Mouse (Mus musculus) frontal cortex, adult 2 months (tissue): ENCODE results near the gene Ccl25. TPM values are rescaled to one million over a fixed set of nuclear protein-coding genes. Genes with fewer than 3 reads are reported as not detected.
A peak's percentile ranks its signal among the peaks of the same experiment; 100 is the strongest.

Experiments
- DNase-seq, 2 experiments: peaks; one replicate each; pipeline ENCODE4 v3.0.0; 2022; ENCODE audit warnings: low spot score in 1 of 2; ENCODE audit errors: extremely low spot score in 1 of 2
- polyA plus RNA-seq: library from polyadenylated mRNA; depleted of rRNA; stranded (reverse); fragments of >200 nt; gene quantifications from 2 replicates; pipeline ENCODE4 v1.2.3, GENCODE M21; 2012; rRNA removed

Gene Ccl25
- polyA plus RNA-seq: 22.4 and 23.6 TPM in 2 replicates

DNA sequence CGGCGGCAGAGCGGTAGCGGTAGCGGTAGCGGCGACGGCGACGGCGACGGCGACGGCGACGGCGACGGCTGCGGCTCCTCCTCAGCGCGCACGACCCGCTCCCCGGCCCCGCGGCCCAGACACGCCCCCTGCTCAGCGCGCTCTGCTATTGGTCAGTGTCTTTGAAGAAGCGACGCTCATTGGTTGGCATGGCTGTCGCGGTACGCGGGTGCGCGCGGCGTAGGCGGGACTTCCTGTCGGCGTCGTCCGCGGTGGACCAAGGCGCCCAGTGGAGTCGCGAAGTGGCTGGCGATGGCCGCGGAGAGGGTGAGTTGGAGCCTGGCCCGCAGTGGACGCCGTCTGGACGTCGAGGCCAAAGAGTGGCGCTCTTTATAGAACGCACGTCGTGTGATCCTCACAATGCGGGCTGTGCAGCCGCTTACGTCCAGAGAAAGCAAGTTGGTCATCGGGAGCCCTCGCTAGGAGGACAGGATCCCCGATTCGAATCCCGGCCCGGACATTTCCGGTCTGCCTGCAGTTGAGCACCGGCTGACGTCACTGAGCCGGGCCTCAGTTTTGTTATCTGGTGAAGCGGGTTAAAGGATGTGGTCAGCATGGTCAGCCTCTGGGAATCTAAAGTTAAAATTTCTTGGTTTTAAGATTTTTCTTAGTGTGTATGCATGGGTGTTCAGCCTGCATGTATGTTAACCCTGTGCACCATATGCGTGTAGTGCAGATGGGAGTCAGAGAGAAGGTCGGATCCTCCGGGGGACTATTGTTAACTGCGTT is at the start of gene Ccl25, which contains the start of gene Elavl1:
TSS of gene Ccl25 (plus strand) at position 228 of the 768 bp plus-strand sequence.
TSS of gene Elavl1 (minus strand) at position 431 of the 768 bp plus-strand sequence.
- DNase-seq: peak; percentile 95 to 98

DNA sequence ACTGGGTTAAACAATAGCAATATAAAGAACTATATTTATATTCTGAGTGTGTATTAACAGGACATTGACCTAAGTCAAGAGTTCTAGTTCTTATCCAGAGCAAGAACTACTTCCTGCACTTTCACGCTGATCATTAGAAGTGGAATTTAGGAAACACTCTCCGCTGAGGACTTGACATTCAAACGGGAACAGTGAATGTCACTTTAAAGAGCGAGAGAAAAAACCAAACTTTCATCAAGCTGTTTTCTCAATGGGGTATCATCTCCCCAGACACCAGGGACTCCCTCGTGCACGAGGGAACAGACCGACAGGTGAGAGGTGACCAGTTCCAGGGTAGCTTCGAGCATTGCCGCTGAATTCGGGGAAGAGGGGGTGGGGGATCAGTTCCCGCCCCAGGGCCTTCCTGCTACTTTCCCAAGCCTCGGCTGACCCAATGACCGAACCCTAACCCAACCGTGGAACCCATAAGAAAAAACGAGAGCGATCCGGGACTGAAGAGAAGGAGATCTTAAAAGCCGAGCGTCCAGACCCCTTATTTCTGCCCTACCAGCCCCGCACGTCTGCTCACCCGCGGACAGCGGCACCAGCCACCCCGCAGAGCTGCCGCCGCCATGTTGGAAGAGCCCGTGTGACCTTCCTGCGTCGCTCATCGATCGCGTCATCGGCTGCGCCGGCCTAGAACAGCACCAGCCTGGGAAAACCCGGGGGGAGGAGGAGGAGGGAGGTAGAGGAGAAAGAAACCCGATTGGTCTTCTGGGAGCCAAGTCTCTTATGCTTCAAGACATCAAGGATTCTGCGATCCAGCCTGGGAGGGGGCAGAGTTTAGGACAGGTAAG is 49.5 kb upstream of the Ccl25 start, which contains the start of gene Timm44:
TSS of gene Timm44 (minus strand) at position 639 of the 836 bp plus-strand sequence.
- peak; percentile 94 to 97 for DNase-seq

DNA sequence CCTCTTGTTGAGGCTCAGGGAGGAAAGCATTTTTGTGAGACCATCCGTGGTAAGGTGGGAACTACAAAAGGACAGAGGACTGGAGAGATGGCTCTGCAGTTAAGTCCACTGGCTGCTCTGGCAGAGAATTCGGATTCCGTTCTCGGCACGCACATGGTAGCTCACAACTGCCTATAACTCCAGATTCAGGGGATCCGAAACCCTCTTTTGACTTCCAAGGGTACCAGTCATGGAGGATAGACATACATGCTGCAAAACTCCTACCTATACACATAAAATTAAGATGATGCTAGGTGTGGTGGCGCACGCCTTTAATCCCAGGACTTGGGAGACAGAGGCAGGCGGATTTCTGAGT is 48.9 kb upstream of the Ccl25 start:
- no peak for DNase-seq

DNA sequence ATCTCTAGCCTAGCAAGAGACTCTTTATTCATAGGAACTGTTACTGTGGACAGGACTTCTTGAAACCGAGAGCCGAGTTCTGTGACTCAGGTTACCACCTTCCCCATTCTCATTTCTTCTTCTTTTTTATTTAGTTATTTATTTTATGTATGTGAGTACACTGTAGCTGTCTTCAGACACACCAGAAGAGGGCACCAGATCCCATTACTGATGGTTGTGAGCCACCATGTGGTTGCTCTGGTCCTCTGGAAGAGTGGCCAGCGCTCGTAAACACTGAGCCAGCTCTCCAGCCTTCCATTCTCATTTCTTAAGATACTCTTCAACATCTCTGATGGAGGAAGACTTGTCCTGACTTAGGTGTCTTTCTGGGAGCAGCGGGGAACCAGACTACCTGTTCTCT is 32.3 kb upstream of the Ccl25 start:
- DNase-seq: no peak

DNA sequence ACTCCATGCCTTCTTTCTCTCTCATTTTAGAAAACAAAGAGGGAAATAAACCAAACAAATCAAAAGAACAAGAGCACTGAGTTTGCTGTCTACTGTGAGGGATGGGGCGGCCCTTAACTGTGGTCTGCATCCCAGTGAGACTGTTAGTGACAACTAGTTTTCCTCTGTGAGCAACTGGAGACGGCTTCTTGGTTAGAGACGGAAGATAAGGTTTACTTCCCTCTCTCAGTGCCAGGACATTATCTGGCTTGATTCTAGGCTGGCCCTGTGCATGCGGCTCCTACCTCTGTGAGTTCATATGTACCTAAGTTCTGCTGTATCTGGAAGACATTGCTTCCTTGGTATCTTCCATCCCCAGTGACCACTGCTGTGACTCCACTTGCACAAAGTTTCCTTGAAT is 27.2 kb upstream of the Ccl25 start:
- DNase-seq: no peak

DNA sequence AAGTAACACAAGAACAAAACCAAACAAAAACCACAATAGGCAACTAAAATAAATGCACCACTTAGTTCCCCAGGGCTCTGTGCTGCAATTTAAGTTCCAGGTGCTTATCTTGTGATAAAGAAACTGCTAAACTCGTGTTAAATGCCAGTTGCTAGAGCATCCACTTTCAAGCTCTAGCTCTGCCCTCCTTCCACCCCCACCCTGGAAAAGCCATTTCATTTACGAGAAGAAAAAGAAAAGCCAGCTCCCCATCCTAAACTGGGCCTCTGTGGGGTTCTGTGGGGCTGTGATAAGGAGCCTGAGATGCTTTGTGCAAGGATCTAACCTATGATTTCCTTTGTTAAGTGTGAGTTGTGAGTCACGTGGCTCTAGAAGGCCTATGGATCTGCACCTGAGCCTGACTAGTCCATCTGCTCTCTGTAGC is 20.9 kb upstream of the Ccl25 start:
- DNase-seq: no peak

DNA sequence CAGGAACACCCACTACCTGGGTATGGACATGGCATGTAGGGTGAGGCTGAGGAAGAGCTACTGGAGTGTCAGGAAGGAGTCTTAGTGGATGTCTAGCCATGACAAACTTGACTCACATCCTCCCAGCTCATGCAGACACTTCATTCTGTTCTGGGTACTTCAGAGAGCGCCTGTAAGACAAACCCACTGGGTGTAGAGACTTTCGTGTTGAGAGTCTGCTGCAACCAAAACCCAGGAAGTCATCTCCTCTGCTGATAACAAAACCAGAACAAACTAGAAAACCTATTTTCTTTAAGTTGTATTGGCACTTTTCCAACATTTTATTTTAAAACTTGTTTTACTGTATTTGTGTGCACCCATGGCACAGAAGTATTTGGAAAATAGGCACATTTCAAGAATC is 19.2 kb upstream of the Ccl25 start:
- DNase-seq: no peak

DNA sequence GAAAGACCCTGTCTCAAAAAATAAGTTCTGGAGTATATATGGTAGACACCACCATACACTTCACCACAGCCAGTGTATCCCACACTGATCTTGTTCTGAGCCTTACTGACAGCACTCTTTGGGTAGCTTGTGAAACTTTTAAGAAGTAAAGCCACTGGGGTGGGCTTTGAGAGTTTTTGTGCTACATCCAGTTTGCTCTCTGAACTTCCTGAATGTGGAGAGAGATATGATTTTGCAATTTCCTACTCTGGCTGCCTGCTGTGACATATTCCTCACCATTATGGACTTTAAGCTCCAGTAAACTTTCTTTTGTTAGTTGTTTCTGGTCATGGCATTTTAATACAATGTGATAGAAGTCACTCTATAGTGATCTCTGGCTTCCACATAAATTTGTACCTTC is 12.9 kb upstream of the Ccl25 start:
- no peak for DNase-seq

DNA sequence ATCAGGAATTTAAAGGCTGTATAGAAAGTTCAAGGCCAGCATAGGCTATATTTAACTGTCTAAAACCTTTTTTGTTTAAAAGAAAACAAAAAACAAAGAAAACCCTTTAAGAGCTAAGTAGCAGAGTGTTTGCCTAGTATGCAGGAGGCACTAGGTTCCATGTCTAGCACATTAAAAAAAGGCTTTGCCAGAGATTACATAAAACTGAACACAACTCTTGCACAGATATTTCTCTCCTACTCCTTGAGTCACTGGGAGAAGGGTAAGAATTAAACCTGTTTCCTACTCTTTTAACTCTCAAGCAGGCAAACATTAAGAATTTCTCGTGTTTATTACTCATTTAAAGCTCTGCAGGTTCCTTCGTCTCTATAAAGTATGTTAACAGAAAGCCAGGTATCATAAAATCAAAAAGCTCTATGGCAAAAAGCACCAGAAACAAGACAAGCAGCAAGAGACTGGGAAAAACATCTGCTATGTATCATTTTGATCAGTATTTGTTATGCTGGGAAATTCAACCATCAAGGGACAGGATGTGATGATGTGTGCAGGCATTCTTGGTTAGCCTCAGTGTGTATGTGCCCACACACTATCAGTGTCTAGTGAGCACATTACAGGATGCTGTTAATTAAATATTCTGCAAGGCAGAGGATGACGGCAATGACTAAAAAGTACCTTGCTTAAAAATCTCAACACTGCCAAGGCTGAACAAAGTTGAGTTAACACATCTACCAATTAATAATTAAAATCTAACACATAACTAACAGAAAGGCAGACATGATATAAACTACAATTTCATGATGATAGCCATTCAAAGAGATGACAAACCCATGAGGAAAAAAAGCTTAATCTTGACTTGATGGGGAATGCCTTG is 11.5 kb upstream of the Ccl25 start:
- peak in 1 of 2 experiments; percentile 28 for DNase-seq

DNA sequence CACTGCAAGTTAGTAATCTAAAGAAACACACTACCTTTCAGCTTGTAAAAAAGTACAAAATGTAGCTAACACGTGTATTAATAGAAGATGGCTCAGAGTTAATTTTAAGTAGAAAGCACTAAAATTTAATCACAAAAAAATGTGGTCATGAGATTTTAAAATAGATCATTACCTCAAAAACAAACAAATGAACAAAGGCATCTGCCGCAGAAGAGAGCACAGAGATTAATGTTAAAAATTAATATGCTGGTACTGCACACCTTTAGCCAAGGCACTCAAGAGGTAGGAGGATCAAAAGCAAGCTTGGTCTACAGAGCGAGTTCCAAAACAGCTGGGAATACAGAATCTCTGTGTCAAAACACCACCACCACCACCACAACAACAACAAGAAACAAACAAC is 10.2 kb upstream of the Ccl25 start:
- no peak for DNase-seq

DNA sequence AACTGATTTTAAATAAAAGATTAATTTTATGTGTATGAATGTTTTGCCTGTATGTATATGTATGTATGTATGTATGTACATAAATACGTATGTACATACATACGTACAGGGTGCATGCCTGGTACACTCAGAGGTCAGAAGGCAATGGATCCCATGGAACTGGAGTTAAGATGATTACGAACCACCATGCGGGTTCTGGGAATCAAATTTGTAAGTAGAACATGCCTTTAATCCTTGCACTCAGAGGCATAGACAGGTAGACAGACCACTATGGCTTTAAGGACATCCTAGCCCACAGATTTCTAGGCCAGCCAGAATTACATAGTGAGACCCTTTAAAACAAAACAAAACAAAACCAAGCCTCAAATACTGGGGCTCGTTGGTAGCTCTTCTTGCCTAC is 6.9 kb upstream of the Ccl25 start:
- DNase-seq: no peak

DNA sequence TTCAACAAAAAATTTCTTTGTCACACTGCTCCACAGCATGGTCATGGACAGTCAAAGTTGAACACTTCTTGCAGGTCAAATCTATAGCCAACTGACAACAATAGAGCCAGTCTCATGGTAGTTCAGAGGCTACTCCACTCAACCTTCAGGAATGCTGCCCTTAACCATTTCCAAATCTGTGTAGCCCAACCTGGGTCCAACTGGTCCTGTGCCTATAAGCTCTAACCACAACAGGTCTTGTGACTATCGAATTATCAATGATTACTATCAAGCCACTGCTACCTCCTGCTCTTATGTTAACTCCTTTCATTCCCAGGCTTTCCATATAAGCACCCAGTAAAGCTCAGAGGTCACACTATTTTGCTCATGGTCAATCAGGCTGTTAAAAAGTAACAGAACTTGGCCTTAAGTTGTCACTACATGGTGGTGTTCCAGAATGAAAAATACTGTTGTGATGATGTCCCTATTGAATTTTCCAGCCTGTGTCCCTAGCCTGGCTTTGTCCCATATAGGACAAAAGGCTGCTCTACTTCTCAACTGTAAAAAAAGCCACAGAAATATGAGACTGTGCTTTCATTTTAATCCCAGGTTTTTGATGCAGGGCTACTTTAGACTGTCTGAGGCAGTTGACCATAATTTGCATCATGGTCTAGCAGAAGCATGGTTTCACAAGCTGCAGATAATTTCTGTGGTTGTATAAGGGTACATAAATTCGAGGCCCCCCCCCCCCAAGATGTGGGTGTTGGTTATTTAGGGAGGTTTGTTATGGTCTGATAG is 6.0 kb upstream of the Ccl25 start:
- DNase-seq: no peak

DNA sequence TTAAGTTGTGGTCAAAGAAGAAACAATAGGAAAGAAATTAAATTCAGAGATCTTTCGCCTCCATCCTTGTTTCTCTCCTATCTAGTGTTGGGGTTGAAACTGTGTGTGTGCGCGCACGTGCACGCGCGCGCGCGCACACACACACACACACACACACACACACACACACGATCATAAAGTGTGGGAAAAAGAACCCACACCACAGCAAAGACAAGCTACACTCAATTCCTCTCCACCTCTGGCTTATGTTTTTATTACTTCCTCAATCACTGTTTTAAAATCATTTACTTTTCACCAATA is 5.5 kb upstream of the Ccl25 start:
- no peak for DNase-seq

DNA sequence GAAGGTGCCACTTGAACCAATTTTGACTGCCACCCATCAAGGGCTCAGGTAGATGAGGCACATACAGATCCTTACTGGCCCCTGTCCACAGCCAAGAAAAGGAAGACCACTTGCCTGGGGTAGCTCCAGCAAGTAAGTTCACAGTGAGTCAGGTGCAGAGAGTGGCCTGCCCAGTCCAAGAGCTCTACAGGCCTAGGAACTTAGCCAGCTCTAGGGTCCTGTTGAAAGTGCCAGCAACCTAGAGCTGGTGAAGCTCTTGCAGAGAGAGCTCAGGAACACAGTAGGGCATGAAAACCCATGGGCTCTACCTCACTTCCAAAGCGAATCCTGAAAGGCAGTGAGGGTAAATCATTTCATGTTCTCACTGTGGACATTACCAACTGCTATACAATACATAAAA is 4.6 kb upstream of the Ccl25 start:
- no peak for DNase-seq

DNA sequence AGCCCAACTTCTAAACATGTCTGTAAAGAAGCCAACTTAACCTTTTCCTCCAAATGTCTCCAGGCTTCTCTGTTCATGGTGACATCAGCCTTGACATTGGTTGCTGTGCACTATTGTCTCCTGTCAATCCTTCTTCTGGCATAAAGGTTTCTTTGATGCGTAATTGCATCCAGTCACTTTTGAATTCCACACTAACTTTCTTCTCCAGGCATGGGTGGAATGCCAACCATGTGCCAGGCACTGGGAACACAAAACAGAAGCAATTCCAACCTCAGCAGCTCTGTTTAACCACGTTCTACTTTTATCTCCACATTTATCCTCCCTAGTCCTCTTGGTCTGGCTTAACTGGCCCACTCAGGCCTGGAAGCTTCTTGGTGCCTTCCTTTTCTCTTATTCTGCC is 4.0 kb upstream of the Ccl25 start:
- DNase-seq: no peak

DNA sequence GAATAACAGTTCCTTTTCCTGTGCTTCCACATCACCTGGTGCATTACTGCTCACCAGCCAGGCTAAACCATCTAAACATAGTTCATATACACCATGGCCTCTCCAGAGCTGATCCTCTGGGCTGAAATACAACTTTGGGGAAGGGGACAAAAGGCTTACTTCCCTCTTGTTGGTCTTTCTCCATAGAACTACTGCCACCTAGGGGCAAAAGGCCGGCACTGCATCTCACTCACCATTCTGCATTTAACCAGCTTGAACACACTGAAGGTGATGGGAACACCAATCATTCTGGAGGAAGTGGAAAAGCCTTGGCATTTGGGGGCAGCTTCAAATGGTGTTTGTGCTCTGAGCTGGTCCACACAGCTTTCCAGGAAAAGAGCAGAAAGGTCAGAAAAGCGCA is 2.5 kb upstream of the Ccl25 start:
- peak; percentile 73 to 95 for DNase-seq

DNA sequence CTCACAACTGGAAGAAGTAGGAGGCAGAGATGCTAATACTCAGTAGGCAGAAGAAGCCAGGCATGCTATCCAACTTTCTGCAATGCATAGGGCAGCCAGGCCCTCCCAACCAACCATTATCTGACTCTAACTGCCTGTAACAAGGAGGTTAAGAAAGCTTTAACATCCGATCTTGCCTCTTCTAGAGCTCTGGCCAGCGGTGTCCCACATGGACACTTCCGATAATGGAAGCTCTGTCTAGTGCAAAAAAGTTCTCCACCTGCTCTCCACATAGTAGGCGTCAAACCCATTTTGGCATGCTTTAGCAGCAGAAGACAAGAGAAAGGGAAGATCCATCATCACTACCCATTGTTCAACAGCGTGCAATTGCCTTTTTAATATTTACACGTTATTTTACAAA is 1.1 kb upstream of the Ccl25 start:
- no peak for DNase-seq

DNA sequence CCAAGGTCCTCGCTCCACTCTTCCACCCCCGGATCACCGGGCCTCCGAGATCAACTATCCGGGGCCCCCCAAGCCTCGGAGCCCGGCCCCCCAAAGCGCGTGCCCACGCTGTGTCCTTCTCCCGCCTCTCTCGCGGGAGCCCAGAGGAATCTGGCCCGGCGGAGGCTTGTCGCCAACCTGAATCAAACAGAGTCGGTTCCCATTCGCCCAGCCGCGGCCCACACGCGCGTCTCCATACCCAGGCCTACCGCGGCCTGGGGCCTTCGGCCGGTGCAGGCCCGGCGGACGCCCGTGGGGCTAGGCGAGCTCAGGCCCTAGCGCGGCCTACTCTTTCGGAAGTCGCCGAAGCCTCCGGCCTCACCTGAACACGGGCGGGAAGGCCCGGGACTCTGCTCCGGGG is 485 bp upstream of the Ccl25 start:
- DNase-seq: no peak

DNA sequence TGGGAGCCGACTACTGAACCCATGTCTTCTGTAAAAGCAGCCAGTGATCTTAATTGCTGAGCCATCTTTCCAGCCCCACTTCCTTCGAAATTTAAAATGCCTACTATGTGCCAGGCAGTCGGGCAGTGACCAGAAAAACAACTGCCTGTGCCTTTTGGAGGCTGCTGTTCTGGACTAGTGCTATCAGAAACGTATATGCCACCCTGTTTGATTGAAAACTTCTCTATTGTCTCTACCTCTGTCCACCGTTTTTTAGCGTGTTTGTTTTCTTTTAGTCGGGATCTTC is 684 bp downstream of the Ccl25 start:
- no peak for DNase-seq

DNA sequence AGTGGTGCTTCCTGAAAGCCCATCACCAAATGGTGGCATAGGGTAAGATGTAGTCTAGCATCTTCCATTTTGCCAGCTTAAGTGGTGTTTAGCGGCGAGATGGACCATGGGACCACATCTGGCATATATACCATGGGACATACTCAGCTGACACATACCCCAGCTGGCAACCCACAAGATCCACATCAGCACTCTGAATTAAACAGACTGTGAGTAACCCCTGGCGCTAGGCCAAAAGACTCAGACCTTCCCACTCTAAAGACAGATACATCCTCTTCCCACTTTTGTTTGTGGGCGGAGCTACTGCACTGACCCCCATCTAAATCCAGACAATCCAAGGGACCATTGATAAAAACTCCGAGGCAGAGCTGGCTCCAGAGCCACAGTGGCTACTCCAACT is 4.0 kb downstream of the Ccl25 start:
- no peak for DNase-seq

DNA sequence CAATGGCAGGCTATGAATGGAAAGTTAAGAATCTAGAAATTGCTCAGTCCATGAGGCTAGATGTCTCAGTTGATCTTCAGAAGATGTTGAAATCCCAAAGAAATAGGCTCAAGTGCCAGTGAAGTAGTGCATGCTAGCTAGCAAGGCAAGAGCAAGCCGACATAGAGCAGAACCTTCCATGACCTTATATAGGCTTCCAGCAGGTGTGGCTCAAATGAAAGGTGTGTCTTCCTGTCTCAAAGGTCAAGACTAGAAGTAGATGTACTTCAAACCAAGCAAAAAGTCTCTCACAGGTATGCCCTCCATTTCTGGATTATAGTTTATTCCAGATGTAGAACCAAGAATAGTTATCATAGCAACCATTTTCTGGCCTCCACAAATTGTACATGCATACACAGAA is 9.0 kb downstream of the Ccl25 start:
- no peak for DNase-seq
